Mouse (Mus musculus) heart, postnatal 0 days (tissue): ENCODE data around the gene Nrarp.

ENCODE experiments used
- CTCF ChIP-seq: IDR thresholded peaks from 2 replicates; pipeline ENCODE4 v1.5.1; 2016; ENCODE audit warnings: antibody characterized with exemption, control low read depth, low read depth
- EP300 ChIP-seq: IDR thresholded peaks from 2 replicates; pipeline ENCODE4 v1.6.1; 2016; ENCODE audit warnings: antibody characterized with exemption, low read depth

DNA sequence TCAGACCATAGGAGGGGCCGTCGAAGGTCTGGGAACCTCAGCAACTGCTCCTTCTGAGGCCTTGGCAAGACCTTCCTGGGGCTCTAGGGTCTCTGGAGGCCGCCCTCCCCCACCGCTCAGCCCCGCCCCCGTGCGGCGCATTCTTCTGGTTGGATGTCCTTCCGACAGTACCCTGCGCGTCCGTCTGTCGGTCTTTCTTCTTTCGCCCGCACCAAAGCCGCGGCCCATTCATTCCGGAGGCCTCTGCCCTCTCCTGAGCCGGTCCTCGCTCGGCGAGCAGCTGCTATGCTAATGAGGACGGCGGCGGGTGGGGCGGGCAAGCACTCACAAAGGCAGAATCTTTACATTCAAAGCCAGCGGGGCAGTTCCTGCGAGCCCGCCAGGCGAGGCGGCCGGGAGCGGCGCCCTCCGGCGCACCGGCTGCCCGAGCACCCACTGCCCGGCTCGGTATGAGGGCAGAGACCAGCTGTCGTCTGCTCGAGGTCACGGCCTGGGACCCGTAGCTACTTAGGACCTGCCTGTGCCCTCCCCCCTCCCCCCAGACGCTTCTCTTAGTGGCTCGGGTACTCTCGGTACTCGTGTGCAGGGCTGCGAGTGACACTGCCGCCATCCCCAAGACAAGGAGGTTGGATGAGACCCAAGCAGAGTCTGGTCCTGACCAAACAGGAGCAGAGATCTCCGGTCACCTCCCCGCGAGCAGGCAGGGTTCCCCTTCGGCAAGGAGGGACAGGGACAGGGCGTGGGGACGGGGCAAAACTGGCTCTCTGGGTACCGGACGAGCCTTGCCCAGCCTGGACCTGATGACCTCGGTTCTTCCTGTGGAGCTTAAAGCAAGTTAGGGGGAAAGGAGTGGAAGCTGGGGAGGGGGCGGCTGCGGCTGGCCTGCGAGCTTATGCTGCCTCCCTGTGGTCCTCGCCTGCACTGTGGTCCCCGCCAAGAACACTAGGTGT, 5.3 kb downstream of the Nrarp start:
- TF ChIP-seq EP300 (0 out of 2 replicates have a peak, but pooled peaks have one; percentile 18), CTCF (peak; percentile 59)
